Mouse (Mus musculus): ENCODE data around the gene Atp2c2. TPM values are rescaled to one million over a fixed set of nuclear protein-coding genes. Genes with fewer than 3 reads are reported as not detected.
A peak's percentile ranks its signal among the peaks of the same experiment; 100 is the strongest.

The Atp2c2 gene
- polyA plus RNA-seq, 1 experiment, result 3.4 TPM

DNA sequence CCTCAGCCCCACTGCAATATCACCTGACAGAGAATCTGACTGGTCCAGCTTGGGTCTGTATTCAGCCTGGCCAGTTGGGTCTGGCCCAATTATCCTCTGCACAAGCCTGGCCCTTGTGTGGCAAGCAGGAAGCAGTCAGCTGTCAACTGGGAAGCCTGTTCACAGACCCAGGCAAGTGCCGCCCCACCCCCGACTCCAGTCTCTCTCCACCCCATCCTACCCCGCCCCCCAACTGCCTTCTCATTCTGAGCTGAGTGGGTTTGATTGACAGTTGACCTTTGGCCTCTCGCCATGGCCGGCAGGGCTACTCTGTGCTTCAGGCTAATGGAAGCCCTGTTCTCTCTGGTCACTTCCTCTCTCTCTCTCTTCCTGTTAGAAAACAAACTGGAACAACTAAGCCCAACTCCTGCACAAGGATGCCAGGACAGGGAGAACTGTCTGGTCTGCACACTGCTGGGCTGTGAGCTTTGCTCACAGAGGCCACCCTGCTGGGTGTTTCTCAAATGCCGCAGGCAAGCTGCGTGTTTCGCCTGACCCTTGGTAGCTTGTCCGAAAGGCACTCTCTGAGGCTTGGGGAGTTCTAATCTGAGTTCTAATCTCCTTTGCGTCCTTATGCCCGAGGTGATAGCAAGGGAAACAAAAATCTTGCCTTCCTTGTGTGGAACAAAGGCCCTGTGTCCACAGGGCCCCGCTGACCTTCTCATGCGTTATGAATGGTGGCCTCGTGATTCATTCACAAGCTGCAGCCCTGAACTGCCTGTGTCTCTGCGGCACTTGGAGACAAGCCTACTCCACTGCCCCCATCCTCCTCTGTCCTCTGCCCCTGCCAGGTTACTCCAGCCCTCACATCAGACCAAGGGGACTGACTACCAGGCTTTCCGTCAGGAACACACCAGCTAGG, 92.2 kb downstream of the Atp2c2 start:
- Histone ChIP-seq H3K9me3 (replicated peaks; ENCODE audit: control insufficient read depth, insufficient read depth, low read length, poor library complexity, severe bottlenecking) (no peaks in the 10 kb centered on the region), H3K9ac (ENCODE audit: low read depth, poor library complexity, severe bottlenecking) (no peak overlapping the region), H3K36me3 (ENCODE audit: control insufficient read depth, insufficient read depth, low read length, poor library complexity, severe bottlenecking) (no peaks in the 10 kb centered on the region), H3K4me1 (ENCODE audit: control insufficient read depth, insufficient read depth, low read length) (peaks cover 7% of the 10 kb centered on the region), H3K27ac (ENCODE audit: insufficient read depth, low read length) (no peak overlapping the region), H3K4me3 (ENCODE audit: low read depth, low read length) (no peak overlapping the region), H3K27me3 (ENCODE audit: control insufficient read depth, insufficient read depth, low read length, poor library complexity, severe bottlenecking) (no peaks in the 10 kb centered on the region)
- TF ChIP-seq EP300 (IDR thresholded peaks at IDR 0.05; ENCODE audit: insufficient read depth, low read depth, low read length) (no peak), CTCF (IDR thresholded peaks at IDR 0.05; ENCODE audit: low read depth, low read length) (no peak), POLR2A (IDR thresholded peaks at IDR 0.05; ENCODE audit: insufficient read depth, low read length) (no peak)

DNA sequence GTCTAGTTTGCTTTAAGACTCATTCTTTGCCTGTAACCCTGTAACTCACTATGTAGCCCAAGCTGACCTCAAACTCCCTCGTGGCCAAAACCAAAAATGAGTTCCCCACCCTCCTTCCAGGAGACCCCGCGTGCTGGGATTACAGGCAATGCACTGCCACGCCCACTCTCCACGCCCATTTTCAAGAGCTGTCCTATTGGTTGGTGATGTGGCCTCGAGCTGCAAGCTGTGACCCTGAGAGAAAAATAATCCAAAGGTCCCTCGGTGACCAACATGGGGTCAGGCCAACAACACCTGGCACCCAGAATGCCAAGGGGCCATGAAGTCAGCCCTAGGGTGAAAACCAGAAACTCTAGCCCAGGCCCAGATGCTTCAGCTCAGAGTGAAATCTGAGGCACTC, 94.9 kb downstream of the Atp2c2 start:
- H3K27me3 ChIP-seq (ENCODE audit: control insufficient read depth, insufficient read depth, low read length, poor library complexity, severe bottlenecking), result no peaks in the 10 kb centered on the region
- H3K9ac ChIP-seq (ENCODE audit: low read depth, poor library complexity, severe bottlenecking), result no peak overlapping the region
- H3K9me3 ChIP-seq (replicated peaks; ENCODE audit: control insufficient read depth, insufficient read depth, low read length, poor library complexity, severe bottlenecking), result no peaks in the 10 kb centered on the region
- TF ChIP-seq POLR2A (IDR thresholded peaks at IDR 0.05; ENCODE audit: insufficient read depth, low read length) (no peak), CTCF (IDR thresholded peaks at IDR 0.05; ENCODE audit: low read depth, low read length) (no peak), EP300 (IDR thresholded peaks at IDR 0.05; ENCODE audit: insufficient read depth, low read depth, low read length) (no peak)
- H3K4me1 ChIP-seq (ENCODE audit: control insufficient read depth, insufficient read depth, low read length), result peaks cover 6% of the 10 kb centered on the region
- no peaks in the 10 kb centered on the region for H3K36me3 ChIP-seq (ENCODE audit: control insufficient read depth, insufficient read depth, low read length, poor library complexity, severe bottlenecking)
- no peak overlapping the region for H3K27ac ChIP-seq (ENCODE audit: insufficient read depth, low read length)
- H3K4me3 ChIP-seq (ENCODE audit: low read depth, low read length), result no peak overlapping the region

DNA sequence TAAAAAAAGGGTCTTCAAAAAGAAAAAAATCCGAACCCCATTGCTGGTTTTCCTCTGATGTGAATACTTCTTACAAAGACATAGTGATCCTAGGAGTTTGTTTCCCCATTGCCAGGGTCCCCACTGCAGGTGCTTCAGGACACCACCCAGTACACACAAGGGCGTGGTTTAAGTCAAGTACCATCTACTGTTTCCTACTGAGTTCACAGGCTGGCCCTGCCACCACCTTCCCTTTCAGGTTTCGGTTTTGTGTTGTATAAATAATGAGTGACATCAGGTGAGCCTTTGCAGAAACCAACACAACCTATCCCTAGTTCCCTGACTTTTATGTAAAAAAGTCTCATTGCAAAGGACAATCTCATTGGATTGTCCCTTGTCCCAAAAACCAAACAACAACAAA, 95.8 kb downstream of the Atp2c2 start:
- Histone ChIP-seq H3K27me3 (ENCODE audit: control insufficient read depth, insufficient read depth, low read length, poor library complexity, severe bottlenecking) (no peaks in the 10 kb centered on the region), H3K4me1 (ENCODE audit: control insufficient read depth, insufficient read depth, low read length) (peaks cover 6% of the 10 kb centered on the region), H3K27ac (ENCODE audit: insufficient read depth, low read length) (no peak overlapping the region), H3K4me3 (ENCODE audit: low read depth, low read length) (no peak overlapping the region), H3K36me3 (ENCODE audit: control insufficient read depth, insufficient read depth, low read length, poor library complexity, severe bottlenecking) (no peaks in the 10 kb centered on the region), H3K9ac (ENCODE audit: low read depth, poor library complexity, severe bottlenecking) (no peak overlapping the region), H3K9me3 (replicated peaks; ENCODE audit: control insufficient read depth, insufficient read depth, low read length, poor library complexity, severe bottlenecking) (no peaks in the 10 kb centered on the region)
- TF ChIP-seq CTCF (IDR thresholded peaks at IDR 0.05; ENCODE audit: low read depth, low read length) (no peak), POLR2A (IDR thresholded peaks at IDR 0.05; ENCODE audit: insufficient read depth, low read length) (no peak), EP300 (IDR thresholded peaks at IDR 0.05; ENCODE audit: insufficient read depth, low read depth, low read length) (no peak)

DNA sequence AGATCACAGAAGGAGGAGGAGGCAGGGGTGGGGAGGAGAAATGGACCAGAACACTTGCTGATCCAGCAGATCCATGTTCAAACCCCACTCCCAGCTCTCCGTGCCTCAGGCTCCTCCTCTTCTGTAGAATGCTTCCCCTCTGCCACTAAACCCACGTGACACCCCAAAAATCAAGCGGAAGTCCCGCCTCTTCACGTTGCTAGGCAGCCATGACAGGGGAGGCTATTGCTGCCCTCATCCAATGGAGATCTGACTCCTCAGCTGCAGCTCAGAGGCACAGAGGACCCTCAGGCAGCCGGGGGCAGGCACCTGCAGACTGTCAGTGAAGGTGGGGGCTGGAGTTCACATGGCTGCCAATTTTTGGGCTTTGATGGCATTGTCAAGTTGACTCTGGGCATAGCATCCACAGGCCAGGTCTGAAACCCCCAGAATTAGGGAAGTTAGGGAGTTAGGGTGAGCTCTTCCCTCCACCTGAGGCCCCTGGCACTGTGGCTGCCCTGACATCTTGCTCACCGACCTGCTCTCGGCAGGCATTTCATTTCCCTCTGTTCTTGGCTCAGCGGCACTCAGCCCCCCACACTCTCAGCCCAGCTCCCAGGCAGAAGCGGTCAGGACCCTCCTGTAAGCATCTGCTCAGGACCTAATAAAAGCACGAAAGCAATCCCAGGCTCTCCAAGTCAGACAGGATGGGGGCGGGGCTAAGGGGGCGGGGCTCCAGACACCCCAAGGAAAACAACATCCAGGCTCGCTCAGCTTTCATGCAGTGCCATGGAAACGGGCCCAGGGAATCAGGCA, 98.6 kb downstream of the Atp2c2 start:
- Histone ChIP-seq H3K27ac (ENCODE audit: insufficient read depth, low read length) (no peak overlapping the region), H3K9me3 (replicated peaks; ENCODE audit: control insufficient read depth, insufficient read depth, low read length, poor library complexity, severe bottlenecking) (no peaks in the 10 kb centered on the region), H3K9ac (ENCODE audit: low read depth, poor library complexity, severe bottlenecking) (no peak overlapping the region), H3K4me1 (ENCODE audit: control insufficient read depth, insufficient read depth, low read length) (peaks cover 2% of the 10 kb centered on the region), H3K4me3 (ENCODE audit: low read depth, low read length) (peak overlapping the region; percentile 38; the same call in 1 of the 2 replicates), H3K36me3 (ENCODE audit: control insufficient read depth, insufficient read depth, low read length, poor library complexity, severe bottlenecking) (no peaks in the 10 kb centered on the region), H3K27me3 (ENCODE audit: control insufficient read depth, insufficient read depth, low read length, poor library complexity, severe bottlenecking) (no peaks in the 10 kb centered on the region)
- TF ChIP-seq POLR2A (IDR thresholded peaks at IDR 0.05; ENCODE audit: insufficient read depth, low read length), result no peak
- no peak for TF ChIP-seq EP300 (IDR thresholded peaks at IDR 0.05; ENCODE audit: insufficient read depth, low read depth, low read length)
- no peak for TF ChIP-seq CTCF (IDR thresholded peaks at IDR 0.05; ENCODE audit: low read depth, low read length)

DNA sequence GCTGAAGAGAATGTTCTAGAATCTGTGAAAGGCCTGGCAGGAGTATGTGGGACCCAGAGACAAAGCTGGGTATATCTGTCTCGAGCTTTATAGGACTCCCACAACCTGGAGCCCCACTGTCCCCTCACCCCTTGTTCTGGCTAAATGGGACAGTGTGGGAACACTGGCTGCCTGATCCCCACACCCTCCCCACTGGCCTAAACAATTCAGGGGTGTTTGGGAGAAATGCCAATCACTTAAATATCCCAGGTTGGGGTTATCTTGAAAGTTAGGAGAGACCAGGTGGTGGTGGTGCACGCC, 99.1 kb downstream of the Atp2c2 start:
- no peak overlapping the region for H3K9ac ChIP-seq (ENCODE audit: low read depth, poor library complexity, severe bottlenecking)
- no peak overlapping the region for H3K4me3 ChIP-seq (ENCODE audit: low read depth, low read length)
- peaks cover 2% of the 10 kb centered on the region for H3K4me1 ChIP-seq (ENCODE audit: control insufficient read depth, insufficient read depth, low read length)
- no peak overlapping the region for H3K27ac ChIP-seq (ENCODE audit: insufficient read depth, low read length)
- H3K36me3 ChIP-seq (ENCODE audit: control insufficient read depth, insufficient read depth, low read length, poor library complexity, severe bottlenecking), result no peaks in the 10 kb centered on the region
- no peaks in the 10 kb centered on the region for H3K9me3 ChIP-seq (replicated peaks; ENCODE audit: control insufficient read depth, insufficient read depth, low read length, poor library complexity, severe bottlenecking)
- no peak for TF ChIP-seq EP300 (IDR thresholded peaks at IDR 0.05; ENCODE audit: insufficient read depth, low read depth, low read length)
- TF ChIP-seq CTCF (IDR thresholded peaks at IDR 0.05; ENCODE audit: low read depth, low read length), result no peak
- TF ChIP-seq POLR2A (IDR thresholded peaks at IDR 0.05; ENCODE audit: insufficient read depth, low read length), result no peak
- no peaks in the 10 kb centered on the region for H3K27me3 ChIP-seq (ENCODE audit: control insufficient read depth, insufficient read depth, low read length, poor library complexity, severe bottlenecking)

DNA sequence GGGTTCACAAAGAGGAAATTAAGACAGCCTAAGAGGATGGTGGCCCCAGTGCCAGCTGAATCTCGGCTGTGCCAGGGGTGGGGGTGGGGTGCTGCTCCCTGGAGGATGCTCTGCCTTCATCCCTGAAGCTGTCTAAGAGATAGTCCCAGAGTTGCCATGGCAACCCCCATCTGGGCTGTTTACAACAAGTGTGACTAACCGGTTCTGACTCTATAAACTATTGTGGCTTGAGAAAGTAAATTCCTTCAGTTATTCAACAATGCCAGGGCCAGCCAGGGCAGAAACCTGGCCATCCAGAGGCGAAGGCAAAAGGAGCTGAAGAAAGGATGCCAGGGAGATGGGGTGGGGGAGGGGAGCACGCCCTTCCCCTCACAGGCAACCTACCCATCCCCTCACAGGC, 101.4 kb downstream of the Atp2c2 start:
- H3K4me1 ChIP-seq (ENCODE audit: control insufficient read depth, insufficient read depth, low read length), result no peaks in the 10 kb centered on the region
- H3K4me3 ChIP-seq (ENCODE audit: low read depth, low read length), result no peak overlapping the region
- no peak overlapping the region for H3K27ac ChIP-seq (ENCODE audit: insufficient read depth, low read length)
- no peaks in the 10 kb centered on the region for H3K27me3 ChIP-seq (ENCODE audit: control insufficient read depth, insufficient read depth, low read length, poor library complexity, severe bottlenecking)
- H3K9ac ChIP-seq (ENCODE audit: low read depth, poor library complexity, severe bottlenecking), result no peak overlapping the region
- TF ChIP-seq POLR2A (IDR thresholded peaks at IDR 0.05; ENCODE audit: insufficient read depth, low read length) (no peak), CTCF (IDR thresholded peaks at IDR 0.05; ENCODE audit: low read depth, low read length) (no peak), EP300 (IDR thresholded peaks at IDR 0.05; ENCODE audit: insufficient read depth, low read depth, low read length) (no peak)
- no peaks in the 10 kb centered on the region for H3K36me3 ChIP-seq (ENCODE audit: control insufficient read depth, insufficient read depth, low read length, poor library complexity, severe bottlenecking)
- no peaks in the 10 kb centered on the region for H3K9me3 ChIP-seq (replicated peaks; ENCODE audit: control insufficient read depth, insufficient read depth, low read length, poor library complexity, severe bottlenecking)

All from ES-Bruce4 (cell line).